Mouse (Mus musculus): Measurements from ENCODE around the gene Havcr1.

DNA sequence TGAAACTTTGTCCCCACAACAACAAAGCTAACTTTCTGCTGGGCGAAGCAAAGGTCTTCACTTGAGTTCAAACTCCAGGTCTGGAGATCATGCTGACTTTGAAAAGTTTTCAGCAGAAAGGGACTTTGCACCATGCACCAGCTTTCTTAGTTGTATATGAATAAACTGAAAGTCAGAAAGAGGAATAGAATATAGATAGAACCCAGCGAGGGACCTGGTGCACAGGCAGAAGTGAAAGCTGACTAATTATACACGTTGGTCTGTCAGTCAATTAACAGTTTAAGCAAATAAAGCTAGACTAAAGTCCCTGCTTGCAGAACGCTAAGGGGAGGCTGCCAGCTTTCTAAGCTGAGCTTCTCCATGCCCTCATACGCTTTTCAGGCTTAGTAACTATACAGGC lies 36.0 kb upstream of the Havcr1 start:
- TF ChIP-seq CTCF (IDR thresholded peaks at IDR 0.05; ENCODE audit: low read depth), result no peak
- TF ChIP-seq EP300 (IDR thresholded peaks at IDR 0.05; ENCODE audit: low read depth), result no peak

Measured in heart, postnatal 0 days (tissue).